Mouse (Mus musculus) embryonic facial prominence, embryonic 12.5 days (tissue): ENCODE measurements at regions not wholly inside any gene's neighbourhood (a gene's known extent, or its start where the extent isn't known, plus 50 kb on each side); places are given as distances from the start of the nearest gene placed in this dataset.

Source experiments
- ATAC-seq: fragments of 200-750 bp; cut with Nextera tagmentation; 2 replicates; pipeline ENCODE4 v1.8.0; 2017; ENCODE audit not compliant: insufficient number of reproducible peaks, insufficient read depth, low FRiP score, low TSS enrichment
- H3K27ac ChIP-seq: fragments of 300-500 bp; sonication (generic); 2 replicates; pipeline ENCODE4 v1.5.1; 2016; ENCODE audit warnings: mild to moderate bottlenecking
- H3K27me3 ChIP-seq: fragments of 300-500 bp; sonication (generic); 2 replicates; pipeline ENCODE4 v1.6.1; 2016; ENCODE audit warnings: mild to moderate bottlenecking, moderate library complexity
- H3K36me3 ChIP-seq: fragments of 300-500 bp; sonication (generic); 2 replicates; pipeline ENCODE4 v1.6.1; 2016; ENCODE audit warnings: mild to moderate bottlenecking
- H3K4me1 ChIP-seq: fragments of 300-500 bp; sonication (generic); 2 replicates; pipeline ENCODE4 v1.6.1; 2016
- H3K4me2 ChIP-seq: fragments of 300-500 bp; sonication (generic); replicated peaks from 2 replicates; pipeline ENCODE4 v1.6.1; 2016; ENCODE audit warnings: mild to moderate bottlenecking, moderate library complexity
- H3K4me3 ChIP-seq: fragments of 300-500 bp; sonication (generic); 2 replicates; pipeline ENCODE4 v1.5.1; 2016; ENCODE audit warnings: mild to moderate bottlenecking
- H3K9ac ChIP-seq: fragments of 300-500 bp; sonication (generic); 2 replicates; pipeline ENCODE4 v1.6.1; 2016; ENCODE audit warnings: mild to moderate bottlenecking, moderate library complexity
- H3K9me3 ChIP-seq: fragments of 300-500 bp; sonication (generic); 2 replicates; pipeline ENCODE4 v1.6.1; 2016; ENCODE audit warnings: mild to moderate bottlenecking, moderate library complexity
- WGBS: fragments of 180-500 bp; shearing (Covaris S2); methylation state at CpG from one replicate; pipeline ENCODE4 v1.1.7; 2016; 5-methylcytosine and 5-hydroxymethylcytosine counted together

DNA sequence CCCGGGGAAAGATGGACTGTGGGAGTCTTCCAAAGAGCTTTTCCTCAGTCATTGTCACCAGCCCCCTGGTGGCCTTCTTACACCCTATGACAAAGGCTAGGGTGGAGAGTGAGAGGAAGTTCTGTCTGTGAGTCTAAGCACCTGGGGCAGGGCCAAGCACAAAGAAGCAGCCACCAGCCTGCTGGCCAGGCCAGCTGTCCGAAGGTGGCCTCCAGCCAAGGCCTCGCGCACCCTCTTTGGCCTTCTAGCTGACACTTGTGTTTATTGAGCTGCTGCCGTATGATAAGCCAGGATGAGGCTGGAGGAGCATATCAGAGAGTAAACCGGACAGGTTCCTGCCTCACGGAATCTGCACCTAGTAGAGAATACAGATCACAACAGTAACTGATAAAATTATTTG is 99.0 kb upstream of the Cacna1e start:
- Histone ChIP-seq H3K27me3 (no peaks in the 10 kb centered on the region), H3K9me3 (no peaks in the 10 kb centered on the region), H3K4me1 (no peaks in the 10 kb centered on the region), H3K4me2 (no peak overlapping the region), H3K9ac (no peak overlapping the region), H3K4me3 (no peak overlapping the region), H3K36me3 (no peaks in the 10 kb centered on the region), H3K27ac (no peak overlapping the region)
- no peak for ATAC-seq
- WGBS = 84% methylated on average over 7 of the region's 7 CpGs

GRCm38 (mm10) chr1:154982836-154983235 is 98.5 kb upstream of the Cacna1e start:
- H3K36me3 ChIP-seq = no peaks in the 10 kb centered on the region
- H3K27ac ChIP-seq = no peak overlapping the region
- ATAC-seq = no peak
- H3K4me3 ChIP-seq = no peak overlapping the region
- no peak overlapping the region for H3K9ac ChIP-seq
- no peak overlapping the region for H3K4me2 ChIP-seq
- no peaks in the 10 kb centered on the region for H3K4me1 ChIP-seq
- WGBS = 91% methylated on average over 9 of the region's 9 CpGs
- H3K9me3 ChIP-seq = no peaks in the 10 kb centered on the region
- no peaks in the 10 kb centered on the region for H3K27me3 ChIP-seq

DNA sequence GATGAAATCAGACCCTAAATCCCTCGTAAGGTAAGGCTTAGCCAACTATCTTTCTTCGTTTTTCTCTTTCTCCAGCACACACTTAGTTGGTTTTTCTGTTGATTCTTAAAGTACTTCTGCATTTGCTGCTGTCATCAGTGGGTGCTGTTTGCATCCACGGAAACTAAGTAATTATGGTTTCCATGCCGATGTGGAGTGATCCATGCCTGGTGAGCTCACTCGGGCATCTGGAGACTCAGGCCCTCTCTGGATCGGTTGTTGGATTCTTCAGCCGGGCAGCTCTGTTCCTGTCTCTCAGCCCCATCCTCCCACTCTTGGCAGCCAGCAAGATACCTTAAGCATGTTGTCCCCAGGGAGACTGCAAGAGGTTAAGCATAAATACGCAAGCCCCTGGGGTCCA is 97.4 kb upstream of the Cacna1e start:
- Histone ChIP-seq H3K4me1 (no peaks in the 10 kb centered on the region), H3K4me2 (no peak overlapping the region), H3K27me3 (no peaks in the 10 kb centered on the region), H3K9ac (no peak overlapping the region), H3K27ac (no peak overlapping the region), H3K9me3 (no peaks in the 10 kb centered on the region), H3K4me3 (no peak overlapping the region), H3K36me3 (no peaks in the 10 kb centered on the region)
- WGBS = 74% methylated on average over 8 of the region's 8 CpGs
- ATAC-seq = no peak

DNA sequence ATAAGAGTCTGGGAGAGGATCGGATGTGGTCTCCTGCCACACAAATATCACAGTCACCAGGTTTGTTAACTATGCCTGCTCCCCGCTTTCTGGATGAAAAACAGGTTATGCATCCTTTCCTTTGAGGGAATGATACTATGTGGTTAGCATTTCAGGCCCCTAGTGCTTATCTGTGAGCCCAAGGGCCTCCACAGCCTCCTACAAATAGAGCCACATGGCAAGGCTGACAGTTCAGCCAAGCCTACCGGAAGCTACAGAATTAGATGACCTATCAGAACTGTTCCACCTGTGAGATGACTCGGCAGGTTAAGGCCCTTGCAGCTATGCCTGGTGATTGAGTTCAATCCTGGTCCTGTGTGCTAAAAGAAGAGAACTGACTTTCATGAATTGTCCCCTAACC is 91.4 kb upstream of the Cacna1e start:
- Histone ChIP-seq H3K27ac (no peak overlapping the region), H3K9ac (no peak overlapping the region), H3K9me3 (no peaks in the 10 kb centered on the region), H3K27me3 (no peaks in the 10 kb centered on the region), H3K36me3 (no peaks in the 10 kb centered on the region), H3K4me3 (no peak overlapping the region), H3K4me1 (no peaks in the 10 kb centered on the region), H3K4me2 (no peak overlapping the region)
- no peak for ATAC-seq
- WGBS = 78% methylated on average over 4 of the region's 4 CpGs

- no peak overlapping the region for H3K27ac ChIP-seq
These were observed 77.0 kb upstream of the Cacna1e start for GRCm38 (mm10) chr1:154961271-154961670.

GRCm38 (mm10) chr1:154956625-154957031 is 72.3 kb upstream of the Cacna1e start:
- Histone ChIP-seq H3K4me2 (no peak overlapping the region), H3K27ac (no peak overlapping the region), H3K9ac (no peak overlapping the region), H3K4me3 (no peak overlapping the region), H3K9me3 (no peaks in the 10 kb centered on the region), H3K36me3 (no peaks in the 10 kb centered on the region), H3K4me1 (no peaks in the 10 kb centered on the region), H3K27me3 (no peaks in the 10 kb centered on the region)
- WGBS = 65% methylated on average over 5 of the region's 5 CpGs
- no peak for ATAC-seq

More at GRCm38 (mm10) chr1:154961271-154961670, 77.0 kb upstream of the Cacna1e start:
- Histone ChIP-seq H3K9ac (no peak overlapping the region), H3K4me2 (no peak overlapping the region), H3K9me3 (no peaks in the 10 kb centered on the region), H3K36me3 (no peaks in the 10 kb centered on the region), H3K27me3 (no peaks in the 10 kb centered on the region), H3K4me3 (no peak overlapping the region), H3K4me1 (no peaks in the 10 kb centered on the region)
- no peak for ATAC-seq
- 79% methylated on average over 4 of the region's 4 CpGs for WGBS

- H3K4me2 ChIP-seq = no peak overlapping the region
- H3K9ac ChIP-seq = no peak overlapping the region
- no peak overlapping the region for H3K27ac ChIP-seq
- H3K4me3 ChIP-seq = no peak overlapping the region
- no peaks in the 10 kb centered on the region for H3K4me1 ChIP-seq
- no peaks in the 10 kb centered on the region for H3K27me3 ChIP-seq
- no peak for ATAC-seq
- H3K9me3 ChIP-seq = no peaks in the 10 kb centered on the region
- no peaks in the 10 kb centered on the region for H3K36me3 ChIP-seq
- 86% methylated on average over 2 of the region's 2 CpGs for WGBS
These were observed 68.4 kb upstream of the Cacna1e start for GRCm38 (mm10) chr1:154952679-154953078.
